Mouse (Mus musculus) urinary bladder, postnatal 36 days (tissue): ENCODE measurements at regions not wholly inside any gene's neighbourhood (a gene's known extent, or its start where the extent isn't known, plus 50 kb on each side); places are given as distances from the start of the nearest gene placed in this dataset.

ENCODE experiments used
- DNase-seq, 2 experiments: peaks; one replicate each; pipeline ENCODE4 v3.0.0; 2022; ENCODE audit warnings: low spot score in 2 of 2, mixed read lengths in 1 of 2

- DNase-seq, result no peak
These were observed 51.9 kb upstream of the Klf9 start for GRCm38 (mm10) chr19:23089081-23089480.

DNA sequence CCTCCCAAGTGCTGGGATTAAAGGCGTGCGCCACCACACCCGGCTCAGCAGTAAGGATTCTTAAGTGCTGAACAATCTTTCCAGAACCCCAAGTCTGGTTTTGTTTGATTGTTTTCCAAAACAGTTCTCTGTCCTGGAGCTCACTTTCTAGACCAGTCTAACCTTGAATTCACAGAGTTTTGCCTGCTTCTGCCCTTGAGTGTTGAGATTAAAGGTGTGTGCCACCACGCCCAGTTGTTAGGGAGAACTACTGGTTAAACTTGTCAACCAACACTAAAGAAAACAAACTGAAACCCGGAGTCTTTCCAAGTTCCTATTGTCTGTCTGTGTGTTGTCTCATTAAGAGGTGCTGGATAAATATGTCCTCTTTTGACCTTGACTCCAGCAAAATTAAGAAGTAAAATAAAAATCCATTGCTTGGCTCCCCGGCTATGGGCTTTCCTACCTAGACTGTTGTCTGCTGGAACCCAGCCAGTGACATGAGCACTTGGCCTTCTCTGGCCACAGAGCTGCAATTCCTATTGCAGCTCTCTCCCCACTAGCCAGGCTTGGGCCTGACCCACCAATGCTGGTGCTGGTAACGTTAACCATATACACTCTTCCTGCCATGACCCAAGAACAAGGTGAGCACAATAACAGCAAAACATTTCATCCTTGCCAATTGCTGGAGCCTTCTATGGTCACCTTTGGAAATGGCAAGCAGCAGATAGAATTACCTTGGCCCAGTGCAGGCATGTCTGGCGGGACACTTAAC lies 51.1 kb upstream of the Klf9 start:
- DNase-seq, result no peak
